Mouse (Mus musculus): Measurements from ENCODE around the gene Rpl39.

- TF ChIP-seq CTCF (IDR thresholded peaks at IDR 0.05; ENCODE audit: low read depth, low read length) = no peak
- TF ChIP-seq POLR2A (IDR thresholded peaks at IDR 0.05; ENCODE audit: borderline replicate concordance, low read depth, low read length) = no peak
These were observed 40.3 kb upstream of the Rpl39 start for GRCm38 (mm10) chrX:37125511-37125910.
